Mouse (Mus musculus) heart, adult 2 months (tissue): ENCODE data around the gene Snx33. TPM values are rescaled to one million over a fixed set of nuclear protein-coding genes. Genes with fewer than 3 reads are reported as not detected.
"Not testable (repeated sequence)": the region's sequence is repeated elsewhere in the genome, so short reads cannot be mapped to it uniquely, and the experiment has no call there.

ENCODE experiments used
- DNase-seq, 2 experiments: peaks; one replicate each; pipeline ENCODE4 v3.0.0; 2021
- H3K27ac ChIP-seq: fragments of 200-600 bp; 2 replicates; pipeline ENCODE4 v1.8.1; 2022
- H3K27me3 ChIP-seq: fragments of 200-500 bp; 2 replicates; pipeline ENCODE4 v1.6.1; 2012; ENCODE audit warnings: mild to moderate bottlenecking, low read length, inconsistent platforms, mixed read lengths; ENCODE audit not compliant: control insufficient read depth, insufficient read depth
- H3K36me3 ChIP-seq: fragments of 200-500 bp; 2 replicates; pipeline ENCODE4 v1.6.1; 2012; ENCODE audit warnings: low read length, inconsistent platforms; ENCODE audit not compliant: control insufficient read depth, insufficient read depth
- H3K4me1 ChIP-seq: fragments of 200-500 bp; 2 replicates; pipeline ENCODE4 v1.6.1; 2011; ENCODE audit warnings: low read length; ENCODE audit not compliant: control insufficient read depth, insufficient read depth
- H3K4me3 ChIP-seq: fragments of 200-600 bp; 2 replicates; pipeline ENCODE4 v1.8.1; 2022
- H3K79me2 ChIP-seq: fragments of 200-500 bp; replicated peaks from 2 replicates; pipeline ENCODE4 v1.6.1; 2012; ENCODE audit warnings: mild to moderate bottlenecking, inconsistent platforms, low read length, moderate library complexity, mixed read lengths; ENCODE audit not compliant: control insufficient read depth, insufficient read depth
- H3K9ac ChIP-seq: fragments of 200-500 bp; 2 replicates; pipeline ENCODE4 v1.6.1; 2012; ENCODE audit warnings: low read depth, mild to moderate bottlenecking, control low read depth, inconsistent platforms, low read length, mixed read lengths
- CTCF ChIP-seq: fragments of 200-600 bp; IDR thresholded peaks from 2 replicates; pipeline ENCODE4 v1.8.1; 2022; ENCODE audit warnings: antibody characterized with exemption, mild to moderate bottlenecking, moderate library complexity
- EP300 ChIP-seq: fragments of 200-500 bp; IDR thresholded peaks from 2 replicates; pipeline ENCODE4 v1.6.1; 2011; ENCODE audit warnings: low read depth, low read length, control low read depth; ENCODE audit not compliant: insufficient read depth
- POLR2A ChIP-seq: fragments of 200-500 bp; IDR thresholded peaks from 2 replicates; pipeline ENCODE4 v1.6.1; 2011; ENCODE audit warnings: mild to moderate bottlenecking, low read depth, low read length, control low read depth; ENCODE audit not compliant: insufficient read depth
- WGBS: fragments of 180-500 bp; shearing (Covaris S2); methylation state at CpG from one replicate; pipeline ENCODE4 v1.1.7; 2018; 5-methylcytosine and 5-hydroxymethylcytosine counted together
- intact Hi-C: fragments of 180-260 bp; cut with DNase I; formaldehyde crosslinking; loops from one replicate; pipeline ENCODE4 v1.15.1; 2025
- polyA plus RNA-seq: library from polyadenylated mRNA; depleted of rRNA; stranded (reverse); fragments of >200 nt; gene quantifications from 2 replicates; pipeline ENCODE4 v1.2.3, GENCODE M21; 2012
- total RNA-seq, 2 experiments: library from RNA; stranded (reverse); gene quantifications; 2 replicates each; pipeline ENCODE4 v1.2.3; 2021

Snx33 gene
- total and polyA plus RNA-seq, 3 experiments = 6.7 to 10.0 (median 7.8) TPM

GRCm38 (mm10) chr9:56958689-56959088 lies 30.5 kb upstream of the Snx33 start:
- Histone ChIP-seq H3K4me1 (no peaks in the 10 kb centered on the region; the same call in 1 of the 2 replicates), H3K9ac (no peak overlapping the region), H3K27me3 (no peaks in the 10 kb centered on the region), H3K4me3 (no peak overlapping the region), H3K27ac (no peak overlapping the region), H3K79me2 (no peaks in the 10 kb centered on the region), H3K36me3 (no peaks in the 10 kb centered on the region)
- DNase-seq = no peak
- intact Hi-C loops = no loop called here
- TF ChIP-seq POLR2A = no peak
- TF ChIP-seq EP300 = no peak
- TF ChIP-seq CTCF = no peak
- WGBS = 97% methylated on average over 2 of the region's 2 CpGs

- no peak overlapping the region for H3K4me3 ChIP-seq
These were observed 28.9 kb upstream of the Snx33 start for GRCm38 (mm10) chr9:56956966-56957675.

GRCm38 (mm10) chr9:56953562-56953961 lies 25.4 kb upstream of the Snx33 start:
- TF ChIP-seq CTCF (peak; percentile 32), EP300 (no peak)
- Histone ChIP-seq H3K27me3 (no peaks in the 10 kb centered on the region), H3K9ac (no peak overlapping the region), H3K4me3 (no peak overlapping the region), H3K4me1 (peaks cover 1% of the 10 kb centered on the region), H3K79me2 (no peaks in the 10 kb centered on the region), H3K27ac (no peak overlapping the region), H3K36me3 (no peaks in the 10 kb centered on the region)
- intact Hi-C loops = loop anchor here (5.0 kb wide), 1 partner anchor 119 kb away; the partner anchor contains the start of gene Sin3a
- DNase-seq = no peak
- WGBS = 100% methylated on average over 1 of the region's 1 CpGs

More at GRCm38 (mm10) chr9:56956966-56957675, 28.9 kb upstream of the Snx33 start:
- DNase-seq = no peak
- intact Hi-C loops = no loop called here
- no peaks in the 10 kb centered on the region for H3K79me2 ChIP-seq
- H3K4me1 ChIP-seq = no peaks in the 10 kb centered on the region; the same call in 1 of the 2 replicates
- no peak overlapping the region for H3K9ac ChIP-seq
- TF ChIP-seq EP300 = no peak
- TF ChIP-seq POLR2A = no peak
- no peak for TF ChIP-seq CTCF
- 68% methylated on average over 7 of the region's 7 CpGs for WGBS
- H3K36me3 ChIP-seq = no peaks in the 10 kb centered on the region
- H3K27me3 ChIP-seq = no peaks in the 10 kb centered on the region
- no peak overlapping the region for H3K27ac ChIP-seq

GRCm38 (mm10) chr9:56950414-56951400 lies 22.5 kb upstream of the Snx33 start, which contains the start of gene Snupn:
TSS of gene Snupn (plus strand) at chr9:56950878.
- TF ChIP-seq POLR2A = peak; percentile 96
- no peak for TF ChIP-seq CTCF
- TF ChIP-seq EP300 = peak; percentile 78
- peak within 1 kb of the TSS; percentile 90 for H3K27ac ChIP-seq
- peak; percentile 98 to 99 for DNase-seq
- H3K4me3 ChIP-seq = peak within 1 kb of the TSS; percentile 65
- H3K9ac ChIP-seq = peak within 1 kb of the TSS; percentile 78
- peaks cover 1% of the 10 kb centered on the region for H3K4me1 ChIP-seq
- no peaks in the 10 kb centered on the region for H3K27me3 ChIP-seq
- no peaks in the 10 kb centered on the region for H3K36me3 ChIP-seq
- under 1% methylated on average over 50 of the region's 50 CpGs for WGBS
- intact Hi-C loops = loop anchor here (1.0 to 5.0 kb wide), 4 partner anchors 13 to 122 kb away; partner anchors contain the start of genes Imp3, Ptpn9 and Sin3a
- no peaks in the 10 kb centered on the region for H3K79me2 ChIP-seq

- H3K4me3 ChIP-seq = peak overlapping the region; percentile 27; the same call in 1 of the 2 replicates
- H3K27ac ChIP-seq = no peak overlapping the region
- peak in 1 of 2 experiments; percentile 4 for DNase-seq
- TF ChIP-seq CTCF = no peak
- no peaks in the 10 kb centered on the region for H3K79me2 ChIP-seq
- no peaks in the 10 kb centered on the region for H3K36me3 ChIP-seq
- WGBS = 18% methylated on average over 13 of the region's 13 CpGs
- intact Hi-C loops = loop anchor here (1.0 to 5.0 kb wide), 5 partner anchors 12 to 183 kb away; partner anchors contain the start of genes Imp3, Man2c1, Ptpn9 and Sin3a
- H3K9ac ChIP-seq = peak overlapping the region; percentile 16
- H3K4me1 ChIP-seq = peaks cover 1% of the 10 kb centered on the region
- no peaks in the 10 kb centered on the region for H3K27me3 ChIP-seq
These were observed 21.6 kb upstream of the Snx33 start for GRCm38 (mm10) chr9:56949767-56950166.

GRCm38 (mm10) chr9:56948699-56949098 lies 20.5 kb upstream of the Snx33 start:
- DNase-seq, H3K4me3 ChIP-seq, H3K9ac ChIP-seq, H3K79me2 ChIP-seq, H3K4me1 ChIP-seq, H3K36me3 ChIP-seq, H3K27ac ChIP-seq, H3K27me3 ChIP-seq: not testable (repeated sequence)
- WGBS = 77% methylated on average over 5 of the region's 5 CpGs
- intact Hi-C loops = loop anchor here (5.0 kb wide), 1 partner anchor 184 kb away; the partner anchor contains the start of gene Man2c1
